In genomic region chr12:95138167-95138566, GRCm38 (mm10) we compare ENCODE assay signal across 26 mouse cellular contexts.
"Had no signal": no experiment of that assay in that cellular context is flagged by ENCODE, and none has a peak within 500 bp of the region (broad histone marks: within the 10 kb centered on the region; RNA-seq: fewer than 3 reads in every experiment).

No protein-coding gene starts in this region.

- H3K27ac ChIP-seq: gastrocnemius, adult 2 months; heart, embryonic 13.5 days; heart, embryonic 15.5 days; hindbrain, embryonic 10.5 days; hindbrain, embryonic 12.5 days; hindbrain, embryonic 14.5 days; intestine, embryonic 15.5 days; kidney, embryonic 15.5 days; layer of hippocampus, adult 2 months; left cerebral cortex, adult 2 months; limb, embryonic 10.5 days; limb, embryonic 12.5 days had no signal

- DNase-seq: gastrocnemius, adult 2 months; gastrocnemius, postnatal 10 days; gastrocnemius, postnatal 25 days; heart, adult 18-20 months; heart, postnatal 4 days; kidney, adult 18-20 months; kidney, adult 9 months; kidney, postnatal 10 days; kidney, postnatal 25 days; kidney, postnatal 4 days; liver had no signal

- H3K9me3 ChIP-seq: heart, embryonic 13.5 days; heart, embryonic 15.5 days; hindbrain, embryonic 10.5 days; hindbrain, embryonic 12.5 days; intestine, embryonic 15.5 days; kidney, embryonic 15.5 days; limb, embryonic 10.5 days; limb, embryonic 12.5 days had no signal

- H3K9ac ChIP-seq: heart, embryonic 13.5 days; heart, embryonic 15.5 days; hindbrain, embryonic 12.5 days; hindbrain, embryonic 14.5 days; intestine, embryonic 15.5 days; kidney, embryonic 15.5 days; limb, embryonic 12.5 days had no signal

- H3K27me3 ChIP-seq: heart, embryonic 13.5 days; heart, embryonic 15.5 days; hindbrain, embryonic 12.5 days; intestine, embryonic 15.5 days; kidney, embryonic 15.5 days; limb, embryonic 12.5 days had no signal

- H3K4me1 ChIP-seq: heart, embryonic 13.5 days; heart, embryonic 15.5 days; hindbrain, embryonic 10.5 days; hindbrain, embryonic 12.5 days; intestine, embryonic 15.5 days; kidney, embryonic 15.5 days had no signal

- ATAC-seq: hindbrain, embryonic 16.5 days; inflammation-experienced regulatory T-cells, adult 6 months; intestine, embryonic 15.5 days; intestine, postnatal 0 days had no signal

- H3K4me2 ChIP-seq: heart, embryonic 11.5 days; heart, embryonic 13.5 days; heart, embryonic 15.5 days; hindbrain, embryonic 12.5 days; hindbrain, embryonic 14.5 days; intestine, embryonic 15.5 days; kidney, embryonic 15.5 days; limb, embryonic 12.5 days had no signal

- H3K36me3 ChIP-seq: heart, embryonic 13.5 days; heart, embryonic 15.5 days; hindbrain, embryonic 10.5 days; hindbrain, embryonic 12.5 days; intestine, embryonic 15.5 days; kidney, embryonic 15.5 days; limb, embryonic 10.5 days; limb, embryonic 12.5 days had no signal

- H3K4me3 ChIP-seq: gastrocnemius, adult 2 months; heart, embryonic 13.5 days; heart, embryonic 15.5 days; hindbrain, embryonic 10.5 days; hindbrain, embryonic 12.5 days; intestine, embryonic 15.5 days; kidney, embryonic 15.5 days; layer of hippocampus, adult 2 months; left cerebral cortex, adult 2 months; limb, embryonic 10.5 days; limb, embryonic 12.5 days had no signal
